Mouse (Mus musculus) MEL (cell line): ENCODE data around the gene Wdr81.

Experiments used
- CHD2 ChIP-seq: IDR thresholded peaks from 2 replicates; pipeline ENCODE4 v1.6.1; 2011; ENCODE audit warnings: low read length, improper control_type of control experiment
- CTCF ChIP-seq, 3 experiments: IDR thresholded peaks in 2 of 3; conservative IDR thresholded peaks in 1 of 3; 2 replicates each; pipeline ENCODE4 v1.5.1; 2011 to 2012; ENCODE audit warnings: low read length in 3 of 3, low read depth in 2 of 3, mild to moderate bottlenecking in 2 of 3, improper control_type of control experiment in 1 of 3, inconsistent platforms in 1 of 3, mixed read lengths in 1 of 3, moderate library complexity in 1 of 3; ENCODE audit not compliant: control insufficient read depth in 1 of 3, insufficient read depth in 1 of 3, poor library complexity in 1 of 3, severe bottlenecking in 1 of 3
- GATA1 ChIP-seq: IDR thresholded peaks from 2 replicates; pipeline ENCODE4 v1.6.1; 2011; ENCODE audit warnings: low read depth, low read length, improper control_type of control experiment
- JUND ChIP-seq: IDR thresholded peaks from 2 replicates; pipeline ENCODE4 v1.6.1; 2011; ENCODE audit warnings: low read depth, mild to moderate bottlenecking, improper control_type of control experiment, low read length
- MAFK ChIP-seq: IDR thresholded peaks from 2 replicates; pipeline ENCODE4 v1.6.1; 2011; ENCODE audit warnings: low read depth, mild to moderate bottlenecking, low read length, improper control_type of control experiment, borderline replicate concordance
- MAX ChIP-seq: IDR thresholded peaks from 2 replicates; pipeline ENCODE4 v1.6.1; 2011; ENCODE audit warnings: low read length, improper control_type of control experiment
- POLR2A ChIP-seq, 2 experiments: IDR thresholded peaks; 2 replicates each; pipeline ENCODE4 v1.6.1; 2011 to 2012; ENCODE audit warnings: low read length in 2 of 2, mild to moderate bottlenecking in 2 of 2, control low read depth in 1 of 2, improper control_type of control experiment in 1 of 2, low read depth in 1 of 2, moderate library complexity in 1 of 2; ENCODE audit not compliant: control insufficient read depth in 1 of 2, insufficient read depth in 1 of 2, poor library complexity in 1 of 2
- RCOR1 ChIP-seq: IDR thresholded peaks from 2 replicates; pipeline ENCODE4 v1.6.1; 2012; ENCODE audit warnings: low read depth, mild to moderate bottlenecking, inconsistent platforms, low read length, improper control_type of control experiment
- TAL1 ChIP-seq: IDR thresholded peaks from 2 replicates; pipeline ENCODE4 v1.6.1; 2012; ENCODE audit warnings: mild to moderate bottlenecking, inconsistent platforms, low read length, moderate library complexity, mixed read lengths
- TBP ChIP-seq: IDR thresholded peaks from 2 replicates; pipeline ENCODE4 v1.8.0; 2011; ENCODE audit warnings: low read depth, low read length, improper control_type of control experiment

DNA sequence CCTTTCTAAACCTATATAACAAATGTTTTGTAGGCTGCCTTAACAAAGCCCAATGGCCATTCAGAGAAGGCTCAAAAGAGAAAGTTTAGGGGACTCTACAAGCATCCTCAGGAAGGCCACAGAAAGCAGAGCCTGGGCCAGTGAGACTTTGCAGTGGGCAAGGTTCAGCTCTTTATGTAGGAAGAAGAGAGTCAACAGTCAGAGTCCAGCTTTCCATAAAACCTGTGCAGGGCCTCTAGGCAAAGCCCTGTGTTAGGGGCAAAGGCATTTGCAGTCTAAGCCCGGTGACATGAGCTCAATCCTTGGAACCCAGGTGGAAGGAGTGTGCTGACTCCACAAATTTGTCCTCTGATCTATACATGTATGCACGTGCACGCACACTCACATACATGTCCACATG, 30.1 kb downstream of the Wdr81 start:
- no peak for TF ChIP-seq MAX
- TF ChIP-seq RCOR1 = no peak
- no peak for TF ChIP-seq JUND
- TF ChIP-seq POLR2A (IDR thresholded peaks at IDR 0.05; ENCODE audit: control insufficient read depth in 1 of 2, insufficient read depth in 1 of 2, low read depth in 1 of 2, low read length in 2 of 2, poor library complexity in 1 of 2) = no peak
- no peak for TF ChIP-seq TAL1
- no peak for TF ChIP-seq CTCF (IDR thresholded peaks at IDR 0.05 in 2 of 3, conservative IDR thresholded peaks at IDR 0.05 in 1 of 3; ENCODE audit: control insufficient read depth in 1 of 3, insufficient read depth in 1 of 3, low read depth in 2 of 3, low read length in 3 of 3, poor library complexity in 1 of 3, severe bottlenecking in 1 of 3)
- TF ChIP-seq MAFK = no peak
- no peak for TF ChIP-seq TBP
- TF ChIP-seq GATA1 = no peak
- no peak for TF ChIP-seq CHD2
